Mouse (Mus musculus) heart, embryonic 14.5 days (tissue): ENCODE data around the gene Tmem100. TPM values are rescaled to one million over a fixed set of nuclear protein-coding genes. Genes with fewer than 3 reads are reported as not detected.

Source experiments
- ATAC-seq: fragments of 200-750 bp; cut with Nextera tagmentation; 2 replicates; pipeline ENCODE4 v1.8.0; 2017; ENCODE audit warnings: low read depth, moderate TSS enrichment; ENCODE audit not compliant: insufficient number of reproducible peaks, insufficient read depth, low FRiP score
- H3K27ac ChIP-seq, 2 experiments: fragments of 200-500 bp in 1 of 2; fragments of 300-500 bp in 1 of 2; sonication (generic) in 1 of 2; replicated peaks in 1 of 2; 2 replicates each; pipeline ENCODE4 v1.5.1; 2012 to 2014; ENCODE audit warnings: low read depth in 2 of 2, low read length in 2 of 2, control low read depth in 1 of 2, mild to moderate bottlenecking in 1 of 2, mixed read lengths in 1 of 2; ENCODE audit not compliant: control insufficient read depth in 1 of 2, insufficient read depth in 1 of 2
- H3K27me3 ChIP-seq: fragments of 300-500 bp; sonication (generic); 2 replicates; pipeline ENCODE4 v1.6.1; 2014; ENCODE audit warnings: mild to moderate bottlenecking, low read length, control low read depth; ENCODE audit not compliant: control insufficient read depth, insufficient read depth
- H3K36me3 ChIP-seq: fragments of 300-500 bp; sonication (generic); 2 replicates; pipeline ENCODE4 v1.6.1; 2014; ENCODE audit warnings: mild to moderate bottlenecking, control low read depth, low read length, mixed read lengths; ENCODE audit not compliant: control insufficient read depth, insufficient read depth
- H3K4me1 ChIP-seq, 2 experiments: fragments of 200-500 bp in 1 of 2; fragments of 300-500 bp in 1 of 2; sonication (generic) in 1 of 2; 2 replicates each; pipeline ENCODE4 v1.6.1; 2012 to 2014; ENCODE audit warnings: low read length in 2 of 2, control low read depth in 1 of 2, mixed read lengths in 1 of 2; ENCODE audit not compliant: control insufficient read depth in 2 of 2, insufficient read depth in 2 of 2
- H3K4me2 ChIP-seq: fragments of 300-500 bp; sonication (generic); 2 replicates; pipeline ENCODE4 v1.6.1; 2014; ENCODE audit warnings: mild to moderate bottlenecking, low read length
- H3K4me3 ChIP-seq, 2 experiments: fragments of 200-500 bp in 1 of 2; fragments of 300-500 bp in 1 of 2; sonication (generic) in 1 of 2; 2 replicates each; pipeline ENCODE4 v1.5.1; 2012 to 2014; ENCODE audit warnings: low read length in 2 of 2, mild to moderate bottlenecking in 2 of 2, control low read depth in 1 of 2, low read depth in 1 of 2, moderate library complexity in 1 of 2; ENCODE audit not compliant: control insufficient read depth in 1 of 2, insufficient read depth in 1 of 2
- H3K9ac ChIP-seq: fragments of 300-500 bp; sonication (generic); 2 replicates; pipeline ENCODE4 v1.6.1; 2014; ENCODE audit warnings: mild to moderate bottlenecking, low read length
- H3K9me3 ChIP-seq: fragments of 300-500 bp; sonication (generic); 2 replicates; pipeline ENCODE4 v1.6.1; 2016; ENCODE audit warnings: low read length, control low read depth; ENCODE audit not compliant: control insufficient read depth
- WGBS: fragments of 180-500 bp; shearing (Covaris S2); extraction: QIAGEN DNeasy Blood & Tissue Kit; methylation state at CpG from one replicate; pipeline ENCODE4 v1.1.7; 2014; 5-methylcytosine and 5-hydroxymethylcytosine counted together
- polyA plus RNA-seq: library from polyadenylated mRNA; unstranded; fragments of >200 nt; fragmentation: Nextera tagmentation; extraction: Ambion mirVana; gene quantifications from 2 replicates; pipeline ENCODE4 v1.2.1, GENCODE M21; 2014

Tmem100 gene
- polyA plus RNA-seq, 1 experiment from 2014 or later, result 14.8 TPM

- Histone ChIP-seq H3K4me2 (no peak overlapping the region), H3K4me3 (no peak overlapping the region), H3K9ac (no peak overlapping the region), H3K4me1 (peaks cover 0 to 6% of the 10 kb centered on the region in 2 experiments; a peak in 2 of 4 replicates), H3K9me3 (no peaks in the 10 kb centered on the region), H3K27ac (no peak overlapping the region), H3K36me3 (no peaks in the 10 kb centered on the region), H3K27me3 (no peaks in the 10 kb centered on the region)
- no peak for ATAC-seq
- WGBS, result 83% methylated on average over 2 of the region's 2 CpGs
Observed at GRCm38 (mm10) chr11:89994706-89995105, 35.4 kb upstream of the Tmem100 start.

- H3K9me3 ChIP-seq, result no peaks in the 10 kb centered on the region
- H3K4me1 ChIP-seq, result peaks cover 0 to 6% of the 10 kb centered on the region in 2 experiments; a peak in 2 of 4 replicates
- WGBS, result 86% methylated on average over 5 of the region's 5 CpGs
- no peaks in the 10 kb centered on the region for H3K27me3 ChIP-seq
- ATAC-seq, result no peak
- no peak overlapping the region for H3K4me3 ChIP-seq
- H3K4me2 ChIP-seq, result no peak overlapping the region
- no peak overlapping the region for H3K9ac ChIP-seq
- H3K36me3 ChIP-seq, result no peaks in the 10 kb centered on the region
- no peak overlapping the region for H3K27ac ChIP-seq
Observed at GRCm38 (mm10) chr11:89995596-89995995, 34.6 kb upstream of the Tmem100 start.

GRCm38 (mm10) chr11:89996406-89996805 is 33.7 kb upstream of the Tmem100 start:
- ATAC-seq, result no peak
- no peak overlapping the region for H3K4me3 ChIP-seq
- H3K36me3 ChIP-seq, result no peaks in the 10 kb centered on the region
- no peaks in the 10 kb centered on the region for H3K9me3 ChIP-seq
- no peak overlapping the region for H3K27ac ChIP-seq
- H3K4me2 ChIP-seq, result no peak overlapping the region
- no peaks in the 10 kb centered on the region for H3K27me3 ChIP-seq
- H3K4me1 ChIP-seq, result peaks cover 0 to 6% of the 10 kb centered on the region in 2 experiments; a peak in 3 of 4 replicates
- no peak overlapping the region for H3K9ac ChIP-seq
- 85% methylated on average over 4 of the region's 4 CpGs for WGBS

GRCm38 (mm10) chr11:89996856-89997255 is 33.3 kb upstream of the Tmem100 start:
- no peak overlapping the region for H3K4me3 ChIP-seq
- 91% methylated on average over 7 of the region's 7 CpGs for WGBS
- no peak overlapping the region for H3K9ac ChIP-seq
- no peaks in the 10 kb centered on the region for H3K27me3 ChIP-seq
- no peaks in the 10 kb centered on the region for H3K36me3 ChIP-seq
- H3K9me3 ChIP-seq, result no peaks in the 10 kb centered on the region
- no peak for ATAC-seq
- no peak overlapping the region for H3K27ac ChIP-seq
- H3K4me2 ChIP-seq, result no peak overlapping the region
- H3K4me1 ChIP-seq, result peaks cover 0 to 6% of the 10 kb centered on the region in 2 experiments; a peak in 3 of 4 replicates

- Histone ChIP-seq H3K9me3 (no peaks in the 10 kb centered on the region), H3K27ac (no peak overlapping the region), H3K27me3 (no peaks in the 10 kb centered on the region), H3K36me3 (no peaks in the 10 kb centered on the region), H3K4me1 (peaks cover 0 to 9% of the 10 kb centered on the region in 2 experiments; a peak in 3 of 4 replicates), H3K4me2 (no peak overlapping the region), H3K9ac (no peak overlapping the region), H3K4me3 (no peak overlapping the region)
- 92% methylated on average over 18 of the region's 18 CpGs for WGBS
- no peak for ATAC-seq
Observed at GRCm38 (mm10) chr11:89998996-89999770, 31.0 kb upstream of the Tmem100 start.

GRCm38 (mm10) chr11:90000666-90001065 is 29.5 kb upstream of the Tmem100 start:
- H3K9me3 ChIP-seq, result no peaks in the 10 kb centered on the region
- no peak overlapping the region for H3K9ac ChIP-seq
- ATAC-seq, result no peak
- peaks cover 0 to 3% of the 10 kb centered on the region in 2 experiments; a peak in 1 of 4 replicates for H3K4me1 ChIP-seq
- 80% methylated on average over 4 of the region's 4 CpGs for WGBS
- no peak overlapping the region for H3K27ac ChIP-seq
- H3K27me3 ChIP-seq, result no peaks in the 10 kb centered on the region
- no peak overlapping the region for H3K4me2 ChIP-seq
- H3K36me3 ChIP-seq, result no peaks in the 10 kb centered on the region
- no peak overlapping the region for H3K4me3 ChIP-seq

- Histone ChIP-seq H3K4me1 (peaks cover 0 to 3% of the 10 kb centered on the region in 2 experiments; a peak in 1 of 4 replicates), H3K4me3 (peak overlapping the region; percentile 49 to 60; a peak in 3 of 4 replicates), H3K27me3 (no peaks in the 10 kb centered on the region), H3K27ac (no peak overlapping the region), H3K36me3 (no peaks in the 10 kb centered on the region), H3K9ac (peak overlapping the region; percentile 79), H3K4me2 (peak overlapping the region; percentile 82), H3K9me3 (no peaks in the 10 kb centered on the region)
- no peak for ATAC-seq
- WGBS, result 87% methylated on average over 10 of the region's 10 CpGs
Observed at GRCm38 (mm10) chr11:90001396-90002230, 28.5 kb upstream of the Tmem100 start.
